Mouse (Mus musculus) myocyte (in vitro differentiated cells): ENCODE results near the gene Khdrbs1. TPM values are rescaled to one million over a fixed set of nuclear protein-coding genes. Genes with fewer than 3 reads are reported as not detected.

Experiments used
- H3K27me3 ChIP-seq: one replicate; pipeline ENCODE4 v1.6.1; 2011; ENCODE audit not compliant: control insufficient read depth, insufficient read depth, insufficient read length
- H3K36me3 ChIP-seq: one replicate; pipeline ENCODE4 v1.6.1; 2011; ENCODE audit not compliant: control insufficient read depth, insufficient read depth
- H3K4me2 ChIP-seq: one replicate; pipeline ENCODE4 v1.6.1; 2011; ENCODE audit warnings: low read depth, control low read depth
- H3K4me3 ChIP-seq: one replicate; pipeline ENCODE4 v1.5.1; 2011; ENCODE audit warnings: mild to moderate bottlenecking, control low read depth, moderate library complexity
- H3K79me2 ChIP-seq: one replicate; pipeline ENCODE4 v1.6.1; 2011; ENCODE audit not compliant: control insufficient read depth, insufficient read depth
- H3ac ChIP-seq: one replicate; pipeline ENCODE4 v1.6.1; 2011; ENCODE audit not compliant: control insufficient read depth, insufficient read length
- CEBPB ChIP-seq: IDR thresholded peaks from 2 replicates; pipeline ENCODE4 v1.6.1; 2011; ENCODE audit warnings: mild to moderate bottlenecking, moderate library complexity; ENCODE audit not compliant: poor library complexity, insufficient read depth, severe bottlenecking
- E2F4 ChIP-seq: IDR thresholded peaks from one replicate; pipeline ENCODE4 v1.6.1; 2011; ENCODE audit warnings: mild to moderate bottlenecking, control low read depth, moderate library complexity; ENCODE audit not compliant: insufficient read depth
- MAX ChIP-seq: IDR thresholded peaks from one replicate; pipeline ENCODE4 v1.6.1; 2011; ENCODE audit warnings: low read depth, mild to moderate bottlenecking, control low read depth
- MYOD1 ChIP-seq, 3 experiments: IDR thresholded peaks; one replicate each; pipeline ENCODE4 v1.6.1; 2011; ENCODE audit warnings: control low read depth in 2 of 3, low read depth in 2 of 3, mild to moderate bottlenecking in 2 of 3, moderate library complexity in 1 of 3; ENCODE audit not compliant: insufficient read length in 2 of 3, control insufficient read depth in 1 of 3
- MYOG ChIP-seq, 3 experiments: IDR thresholded peaks; one replicate each; pipeline ENCODE4 v1.6.1; 2011; ENCODE audit warnings: control low read depth in 2 of 3, low read depth in 2 of 3, mild to moderate bottlenecking in 2 of 3; ENCODE audit not compliant: insufficient read length in 2 of 3, control insufficient read depth in 1 of 3, insufficient read depth in 1 of 3
- POLR2A ChIP-seq: IDR thresholded peaks from one replicate; pipeline ENCODE4 v1.6.1; 2011; ENCODE audit warnings: low read depth, mild to moderate bottlenecking, control low read depth, moderate library complexity; ENCODE audit not compliant: insufficient read length
- POLR2AphosphoS2 ChIP-seq: IDR thresholded peaks from one replicate; pipeline ENCODE4 v1.6.1; 2011; ENCODE audit warnings: low read depth, control low read depth; ENCODE audit not compliant: insufficient read length
- REST ChIP-seq: IDR thresholded peaks from one replicate; pipeline ENCODE4 v1.6.1; 2011; ENCODE audit warnings: mild to moderate bottlenecking, control low read depth, moderate library complexity; ENCODE audit not compliant: insufficient read depth, insufficient read length
- SRF ChIP-seq: IDR thresholded peaks from one replicate; pipeline ENCODE4 v1.6.1; 2011; ENCODE audit warnings: low read depth; ENCODE audit not compliant: control insufficient read depth, insufficient read length
- TCF12 ChIP-seq: IDR thresholded peaks from one replicate; pipeline ENCODE4 v1.6.1; 2011; ENCODE audit warnings: mild to moderate bottlenecking, control low read depth; ENCODE audit not compliant: poor library complexity, insufficient read depth, severe bottlenecking
- TCF3 ChIP-seq: IDR thresholded peaks from one replicate; pipeline ENCODE4 v1.6.1; 2011; ENCODE audit warnings: low read depth, control low read depth; ENCODE audit not compliant: insufficient read length
- USF1 ChIP-seq: IDR thresholded peaks from one replicate; pipeline ENCODE4 v1.6.1; 2011; ENCODE audit warnings: low read depth, mild to moderate bottlenecking, control low read depth, moderate library complexity
- polyA plus RNA-seq: library from polyadenylated mRNA; unstranded; fragments of >200 nt; fragmentation: generic; extraction: Trizol; gene quantifications from one replicate; pipeline ENCODE4 v1.2.1, GENCODE M21; 2012; ENCODE audit warnings: missing spikeins

Khdrbs1 gene
- polyA plus RNA-seq, 1 experiment = 40.4 TPM

GRCm38 (mm10) chr4:129746106-129746505 lies 4.0 kb upstream of the Khdrbs1 start:
- Histone ChIP-seq H3K4me2 (no peak overlapping the region), H3ac (no peak overlapping the region), H3K79me2 (peaks cover 7% of the 10 kb centered on the region), H3K4me3 (no peak overlapping the region), H3K27me3 (no peaks in the 10 kb centered on the region), H3K36me3 (no peaks in the 10 kb centered on the region)
- TF ChIP-seq USF1 (no peak), TCF3 (no peak), MYOG (IDR thresholded peaks at IDR 0.05; ENCODE audit: control insufficient read depth in 1 of 3, insufficient read depth in 1 of 3, insufficient read length in 2 of 3, low read depth in 2 of 3) (no peak), MYOD1 (IDR thresholded peaks at IDR 0.05; ENCODE audit: control insufficient read depth in 1 of 3, insufficient read length in 2 of 3, low read depth in 2 of 3) (no peak)

GRCm38 (mm10) chr4:129743494-129743893 lies 1.4 kb upstream of the Khdrbs1 start:
- Histone ChIP-seq H3K27me3 (no peaks in the 10 kb centered on the region), H3K4me2 (peak overlapping the region; percentile 83), H3K79me2 (peaks cover 33% of the 10 kb centered on the region), H3ac (no peak overlapping the region), H3K36me3 (no peaks in the 10 kb centered on the region), H3K4me3 (peak overlapping the region; percentile 96)
- TF ChIP-seq MAX (no peak), REST (no peak), POLR2AphosphoS2 (no peak), USF1 (no peak), MYOD1 (IDR thresholded peaks at IDR 0.05; ENCODE audit: control insufficient read depth in 1 of 3, insufficient read length in 2 of 3, low read depth in 2 of 3) (no peak), SRF (no peak), MYOG (IDR thresholded peaks at IDR 0.05; ENCODE audit: control insufficient read depth in 1 of 3, insufficient read depth in 1 of 3, insufficient read length in 2 of 3, low read depth in 2 of 3) (no peak), TCF12 (no peak), POLR2A (no peak), E2F4 (no peak), TCF3 (no peak), CEBPB (no peak)

- Histone ChIP-seq H3K4me3 (peak overlapping the region; percentile 96), H3K4me2 (peak overlapping the region; percentile 83), H3ac (peak overlapping the region; percentile 82), H3K27me3 (no peaks in the 10 kb centered on the region), H3K36me3 (no peaks in the 10 kb centered on the region), H3K79me2 (peaks cover 38% of the 10 kb centered on the region)
- TF ChIP-seq CEBPB (no peak), TCF12 (no peak), E2F4 (no peak), MYOD1 (IDR thresholded peaks at IDR 0.05; ENCODE audit: control insufficient read depth in 1 of 3, insufficient read length in 2 of 3, low read depth in 2 of 3) (no peak), MYOG (IDR thresholded peaks at IDR 0.05; ENCODE audit: control insufficient read depth in 1 of 3, insufficient read depth in 1 of 3, insufficient read length in 2 of 3, low read depth in 2 of 3) (no peak), SRF (no peak)
These were observed 897 bp upstream of the Khdrbs1 start for GRCm38 (mm10) chr4:129743010-129743390.

- no peak overlapping the region for H3K4me2 ChIP-seq
- peak overlapping the region; percentile 82 for H3ac ChIP-seq
- no peaks in the 10 kb centered on the region for H3K27me3 ChIP-seq
- H3K79me2 ChIP-seq = peaks cover 49% of the 10 kb centered on the region
- H3K4me3 ChIP-seq = peak overlapping the region; percentile 96
- no peaks in the 10 kb centered on the region for H3K36me3 ChIP-seq
- TF ChIP-seq POLR2A (peak; percentile 79), POLR2AphosphoS2 (no peak), MYOD1 (IDR thresholded peaks at IDR 0.05; ENCODE audit: control insufficient read depth in 1 of 3, insufficient read length in 2 of 3, low read depth in 2 of 3) (peak in 1 of 3 experiments; percentile 20), MYOG (IDR thresholded peaks at IDR 0.05; ENCODE audit: control insufficient read depth in 1 of 3, insufficient read depth in 1 of 3, insufficient read length in 2 of 3, low read depth in 2 of 3) (peak in 2 of 3 experiments; percentile 8 to 56), SRF (no peak)
These were observed 200 bp downstream of the Khdrbs1 start for GRCm38 (mm10) chr4:129741974-129742231.

- Histone ChIP-seq H3ac (peak overlapping the region; percentile 82), H3K27me3 (no peaks in the 10 kb centered on the region), H3K4me2 (peak overlapping the region; percentile 78), H3K36me3 (no peaks in the 10 kb centered on the region), H3K79me2 (peaks cover 54% of the 10 kb centered on the region), H3K4me3 (peak overlapping the region; percentile 96)
- no peak for TF ChIP-seq USF1
- no peak for TF ChIP-seq REST
- no peak for TF ChIP-seq CEBPB
- TF ChIP-seq E2F4 = no peak
- TF ChIP-seq MAX = no peak
- no peak for TF ChIP-seq MYOG (IDR thresholded peaks at IDR 0.05; ENCODE audit: control insufficient read depth in 1 of 3, insufficient read depth in 1 of 3, insufficient read length in 2 of 3, low read depth in 2 of 3)
- no peak for TF ChIP-seq SRF
- TF ChIP-seq TCF12 = no peak
- no peak for TF ChIP-seq TCF3
- TF ChIP-seq POLR2A = no peak
- TF ChIP-seq MYOD1 (IDR thresholded peaks at IDR 0.05; ENCODE audit: control insufficient read depth in 1 of 3, insufficient read length in 2 of 3, low read depth in 2 of 3) = no peak
- no peak for TF ChIP-seq POLR2AphosphoS2
These were observed 691 bp downstream of the Khdrbs1 start for GRCm38 (mm10) chr4:129741251-129741973.
